Mouse (Mus musculus): Measurements from ENCODE around the gene Dalrd3. TPM values are rescaled to one million over a fixed set of nuclear protein-coding genes. Genes with fewer than 3 reads are reported as not detected.

Dalrd3 gene
- polyA plus RNA-seq, 1 experiment, result 56.1 TPM

GRCm38 (mm10) chr9:108572321-108572720 is 2.6 kb downstream of the Dalrd3 start:
- Histone ChIP-seq H3K4me3 (ENCODE audit: insufficient read depth, poor library complexity, severe bottlenecking) (no peak overlapping the region), H3K36me3 (ENCODE audit: control insufficient read depth, insufficient read depth) (peaks cover 14% of the 10 kb centered on the region)
- TF ChIP-seq CEBPB (IDR thresholded peaks at IDR 0.05; ENCODE audit: low read depth), result no peak

GRCm38 (mm10) chr9:108573774-108574690 is 4.3 kb downstream of the Dalrd3 start:
- H3K36me3 ChIP-seq (ENCODE audit: control insufficient read depth, insufficient read depth), result peaks cover 14% of the 10 kb centered on the region
- TF ChIP-seq CTCF (IDR thresholded peaks at IDR 0.05; ENCODE audit: control insufficient read depth, insufficient read depth, insufficient read length) (peak; percentile 8), FOSL1 (IDR thresholded peaks at IDR 0.05; ENCODE audit: insufficient read depth, low read length, poor library complexity, severe bottlenecking) (no peak)
- peaks cover 3% of the 10 kb centered on the region for H3K79me3 ChIP-seq (ENCODE audit: low read depth)
- H3K4me3 ChIP-seq (ENCODE audit: insufficient read depth, poor library complexity, severe bottlenecking), result no peak overlapping the region
- H3K27me3 ChIP-seq (ENCODE audit: control insufficient read depth, insufficient read depth, insufficient read length), result no peaks in the 10 kb centered on the region
- H3ac ChIP-seq (ENCODE audit: control insufficient read depth, insufficient read length, low read depth), result no peak overlapping the region
- peaks cover 13% of the 10 kb centered on the region for H3K79me2 ChIP-seq (ENCODE audit: control insufficient read depth, insufficient read depth)

More at GRCm38 (mm10) chr9:108572321-108572720, 2.6 kb downstream of the Dalrd3 start:
- no peaks in the 10 kb centered on the region for H3K27me3 ChIP-seq (ENCODE audit: control insufficient read depth, insufficient read depth, insufficient read length)
- H3K79me2 ChIP-seq (ENCODE audit: control insufficient read depth, insufficient read depth), result peaks cover 17% of the 10 kb centered on the region
- H3K79me3 ChIP-seq (ENCODE audit: low read depth), result peaks cover 6% of the 10 kb centered on the region
- H3ac ChIP-seq (ENCODE audit: control insufficient read depth, insufficient read length, low read depth), result no peak overlapping the region

GRCm38 (mm10) chr9:108574921-108575320 is 5.2 kb downstream of the Dalrd3 start:
- H3K79me2 ChIP-seq (ENCODE audit: control insufficient read depth, insufficient read depth), result peaks cover 13% of the 10 kb centered on the region
- TF ChIP-seq FOSL1 (IDR thresholded peaks at IDR 0.05; ENCODE audit: insufficient read depth, low read length, poor library complexity, severe bottlenecking), result no peak
- H3K27me3 ChIP-seq (ENCODE audit: control insufficient read depth, insufficient read depth, insufficient read length), result no peaks in the 10 kb centered on the region
- no peak overlapping the region for H3ac ChIP-seq (ENCODE audit: control insufficient read depth, insufficient read length, low read depth)
- H3K79me3 ChIP-seq (ENCODE audit: low read depth), result peaks cover 3% of the 10 kb centered on the region
- no peak overlapping the region for H3K4me3 ChIP-seq (ENCODE audit: insufficient read depth, poor library complexity, severe bottlenecking)
- H3K36me3 ChIP-seq (ENCODE audit: control insufficient read depth, insufficient read depth), result peaks cover 14% of the 10 kb centered on the region

- Histone ChIP-seq H3ac (ENCODE audit: control insufficient read depth, insufficient read length, low read depth) (no peak overlapping the region), H3K79me3 (ENCODE audit: low read depth) (peaks cover 3% of the 10 kb centered on the region), H3K36me3 (ENCODE audit: control insufficient read depth, insufficient read depth) (peaks cover 14% of the 10 kb centered on the region), H3K79me2 (ENCODE audit: control insufficient read depth, insufficient read depth) (peaks cover 13% of the 10 kb centered on the region), H3K27me3 (ENCODE audit: control insufficient read depth, insufficient read depth, insufficient read length) (no peaks in the 10 kb centered on the region), H3K4me3 (ENCODE audit: insufficient read depth, poor library complexity, severe bottlenecking) (no peak overlapping the region)
- no peak for TF ChIP-seq CTCF (IDR thresholded peaks at IDR 0.05; ENCODE audit: control insufficient read depth, insufficient read depth, insufficient read length)
Measured at GRCm38 (mm10) chr9:108575321-108576297, 5.9 kb downstream of the Dalrd3 start.

- Histone ChIP-seq H3K79me2 (ENCODE audit: control insufficient read depth, insufficient read depth) (peaks cover 13% of the 10 kb centered on the region), H3K27me3 (ENCODE audit: control insufficient read depth, insufficient read depth, insufficient read length) (no peaks in the 10 kb centered on the region), H3K4me3 (ENCODE audit: insufficient read depth, poor library complexity, severe bottlenecking) (no peak overlapping the region), H3ac (ENCODE audit: control insufficient read depth, insufficient read length, low read depth) (no peak overlapping the region), H3K79me3 (ENCODE audit: low read depth) (peaks cover 3% of the 10 kb centered on the region), H3K36me3 (ENCODE audit: control insufficient read depth, insufficient read depth) (peaks cover 6% of the 10 kb centered on the region)
- no peak for TF ChIP-seq MYOD1 (IDR thresholded peaks at IDR 0.05; ENCODE audit: control insufficient read depth, insufficient read length, low read depth)
- no peak for TF ChIP-seq CEBPB (IDR thresholded peaks at IDR 0.05; ENCODE audit: low read depth)
- no peak for TF ChIP-seq MAX (IDR thresholded peaks at IDR 0.05)
- no peak for TF ChIP-seq MYOG (IDR thresholded peaks at IDR 0.05; ENCODE audit: control insufficient read depth, extremely low read depth, insufficient read length)
- no peak for TF ChIP-seq USF1 (IDR thresholded peaks at IDR 0.05; ENCODE audit: low read depth)
- TF ChIP-seq CTCF (IDR thresholded peaks at IDR 0.05; ENCODE audit: control insufficient read depth, insufficient read depth, insufficient read length), result no peak
- TF ChIP-seq FOSL1 (IDR thresholded peaks at IDR 0.05; ENCODE audit: insufficient read depth, low read length, poor library complexity, severe bottlenecking), result no peak
Measured at GRCm38 (mm10) chr9:108577025-108577424, 7.3 kb downstream of the Dalrd3 start.

- peaks cover 3% of the 10 kb centered on the region for H3K79me3 ChIP-seq (ENCODE audit: low read depth)
- peak overlapping the region; percentile 66 for H3K4me3 ChIP-seq (ENCODE audit: insufficient read depth, poor library complexity, severe bottlenecking)
- no peaks in the 10 kb centered on the region for H3K27me3 ChIP-seq (ENCODE audit: control insufficient read depth, insufficient read depth, insufficient read length)
- TF ChIP-seq MYOD1 (IDR thresholded peaks at IDR 0.05; ENCODE audit: control insufficient read depth, insufficient read length, low read depth) (no peak), CEBPB (IDR thresholded peaks at IDR 0.05; ENCODE audit: low read depth) (no peak), FOSL1 (IDR thresholded peaks at IDR 0.05; ENCODE audit: insufficient read depth, low read length, poor library complexity, severe bottlenecking) (no peak), MYOG (IDR thresholded peaks at IDR 0.05; ENCODE audit: control insufficient read depth, extremely low read depth, insufficient read length) (no peak)
- H3ac ChIP-seq (ENCODE audit: control insufficient read depth, insufficient read length, low read depth), result peak overlapping the region; percentile 81
- peaks cover 5% of the 10 kb centered on the region for H3K36me3 ChIP-seq (ENCODE audit: control insufficient read depth, insufficient read depth)
- peaks cover 13% of the 10 kb centered on the region for H3K79me2 ChIP-seq (ENCODE audit: control insufficient read depth, insufficient read depth)
Measured at GRCm38 (mm10) chr9:108577934-108578544, 8.4 kb downstream of the Dalrd3 start.
